Mouse (Mus musculus): ENCODE measurements around the gene Adgrv1. TPM values are rescaled to one million over a fixed set of nuclear protein-coding genes. Genes with fewer than 3 reads are reported as not detected.
A peak's percentile ranks its signal among the peaks of the same experiment; 100 is the strongest.
"Not testable (repeated sequence)": the region's sequence is repeated elsewhere in the genome, so short reads cannot be mapped to it uniquely, and the experiment has no call there.

Gene Adgrv1
- 1 to 10 TPM; 2.9 to 3.2 TPM for total RNA-seq (2021)

DNA sequence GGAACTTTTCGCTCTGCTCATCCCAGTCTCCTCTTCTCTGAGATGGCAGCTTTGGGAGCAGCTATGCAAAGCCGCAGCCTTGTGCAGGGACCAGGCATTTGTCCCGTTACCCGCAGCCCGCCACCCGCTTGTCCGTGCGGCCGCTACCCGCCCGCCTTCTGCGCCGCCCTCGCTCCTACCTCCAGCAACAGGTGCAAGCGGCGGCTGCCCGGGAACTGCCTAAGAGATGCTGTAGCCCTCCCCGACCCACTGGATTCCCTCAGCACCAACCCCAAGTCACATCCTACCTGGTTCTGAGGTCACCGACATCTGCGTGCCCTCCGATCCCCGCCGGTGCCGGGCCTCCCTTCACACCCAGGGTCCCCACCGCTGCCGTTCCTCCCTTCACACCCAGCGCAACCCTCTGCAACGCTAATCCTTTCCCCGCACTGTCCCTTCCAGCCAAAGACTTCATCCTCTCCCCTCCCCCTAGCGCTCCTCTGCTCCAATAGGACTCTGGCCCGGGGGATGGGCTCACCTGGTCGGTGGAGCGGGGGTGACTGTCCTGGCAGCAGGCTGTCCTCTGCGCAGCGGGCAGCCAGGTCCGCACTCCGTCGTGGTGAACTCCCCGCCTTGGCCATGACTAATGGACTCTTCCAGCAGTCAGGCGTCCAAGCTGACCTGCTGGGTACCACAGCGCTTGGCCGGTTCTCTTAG is at the start of gene Adgrv1:
Adgrv1 (minus strand) TSS at position 435 of the 696 bp plus-strand sequence.
- peak; percentile 33 to 45 for DNase-seq

DNA sequence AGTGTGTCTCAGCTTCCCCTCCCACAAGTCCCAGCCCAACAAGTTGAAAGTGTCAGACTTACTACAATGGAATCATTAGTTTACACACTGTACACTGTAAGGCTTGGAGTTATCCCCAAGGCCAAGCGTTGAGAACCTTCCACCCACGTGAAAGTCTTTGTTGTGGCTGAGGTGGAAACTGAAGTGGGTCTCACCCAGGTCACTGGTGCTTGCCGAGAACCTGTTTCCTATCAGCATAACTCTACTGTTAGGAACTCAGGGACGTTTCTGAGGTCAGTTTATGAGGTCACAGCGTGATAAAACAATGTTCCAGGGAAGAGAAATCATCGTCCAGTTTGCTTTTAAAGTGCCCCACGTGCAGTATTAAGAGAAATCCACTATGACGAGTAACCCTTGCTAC is 42.4 kb upstream of the Adgrv1 start:
- DNase-seq: no peak

DNA sequence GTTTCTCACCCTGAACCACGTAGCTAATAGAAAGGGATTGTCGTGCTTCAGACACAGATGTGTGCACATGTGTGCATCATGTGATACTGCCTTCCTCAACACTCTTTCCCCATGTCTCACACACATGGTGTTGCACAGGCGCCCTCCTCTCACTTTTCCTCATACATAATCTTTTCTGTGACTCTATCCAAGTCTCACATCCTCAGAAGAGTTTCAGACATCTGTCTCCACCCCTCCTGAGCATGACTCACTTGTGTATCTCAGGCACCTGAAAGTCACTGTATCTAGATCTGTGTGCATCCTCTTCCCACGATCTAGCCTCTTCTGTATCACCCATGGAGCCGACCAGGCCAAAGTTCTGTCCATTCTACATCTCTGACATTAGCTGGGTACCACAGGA is 34.8 kb upstream of the Adgrv1 start:
- DNase-seq: no peak

DNA sequence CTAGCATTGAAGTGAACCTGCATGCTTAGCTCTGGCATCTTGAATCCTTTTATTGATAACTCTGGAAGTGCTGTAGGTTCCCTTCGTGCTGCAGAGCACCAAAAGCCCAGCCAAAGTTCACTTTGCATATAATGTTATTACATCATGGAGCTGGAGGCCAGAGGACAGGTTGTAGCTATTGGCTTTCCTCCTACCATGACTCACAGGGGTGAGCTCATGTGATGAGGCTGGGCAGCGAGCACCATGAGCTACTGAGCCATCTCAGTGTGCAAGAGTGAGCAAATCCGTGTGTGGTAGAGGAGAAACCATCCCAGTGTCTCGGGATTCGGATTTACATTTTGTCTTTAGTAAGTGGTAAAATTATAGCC is 31.4 kb upstream of the Adgrv1 start:
- DNase-seq: peak in 1 of 2 experiments; percentile 7

DNA sequence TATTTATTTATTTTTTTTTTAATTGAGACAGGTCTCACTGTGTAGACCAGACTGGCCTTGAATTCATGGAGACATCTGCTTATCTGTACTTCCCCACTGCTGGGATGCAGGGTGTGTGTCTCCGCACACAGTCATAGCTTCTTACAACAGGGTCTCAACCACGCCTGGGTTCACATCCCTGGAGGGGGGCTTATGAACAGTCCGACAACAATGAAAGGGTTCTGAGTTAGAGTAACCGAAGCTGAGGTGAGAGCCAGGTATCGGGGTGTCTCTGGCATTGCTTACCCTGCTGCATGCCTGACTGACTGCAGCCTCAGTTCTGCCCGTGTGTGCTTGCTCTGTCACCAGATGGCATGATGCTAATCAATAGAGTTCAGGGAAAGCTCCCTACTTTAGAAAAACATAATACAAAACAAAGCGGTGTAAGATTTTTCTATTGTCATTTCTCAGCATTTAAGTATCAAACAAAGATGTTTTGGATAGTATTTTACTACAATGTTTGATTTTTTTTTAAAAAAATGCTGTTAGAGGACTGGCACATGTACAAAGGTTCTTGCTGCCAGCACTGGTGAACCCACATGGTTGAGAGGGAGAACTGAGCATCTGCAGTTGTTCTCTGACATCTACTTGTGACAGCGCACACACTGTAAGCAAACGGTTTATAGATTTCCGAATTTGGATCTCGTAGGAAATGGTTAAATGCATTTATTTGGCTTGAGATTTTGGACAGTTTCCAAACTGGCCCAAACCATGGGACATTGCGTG is 30.8 kb upstream of the Adgrv1 start:
- no peak for DNase-seq

DNA sequence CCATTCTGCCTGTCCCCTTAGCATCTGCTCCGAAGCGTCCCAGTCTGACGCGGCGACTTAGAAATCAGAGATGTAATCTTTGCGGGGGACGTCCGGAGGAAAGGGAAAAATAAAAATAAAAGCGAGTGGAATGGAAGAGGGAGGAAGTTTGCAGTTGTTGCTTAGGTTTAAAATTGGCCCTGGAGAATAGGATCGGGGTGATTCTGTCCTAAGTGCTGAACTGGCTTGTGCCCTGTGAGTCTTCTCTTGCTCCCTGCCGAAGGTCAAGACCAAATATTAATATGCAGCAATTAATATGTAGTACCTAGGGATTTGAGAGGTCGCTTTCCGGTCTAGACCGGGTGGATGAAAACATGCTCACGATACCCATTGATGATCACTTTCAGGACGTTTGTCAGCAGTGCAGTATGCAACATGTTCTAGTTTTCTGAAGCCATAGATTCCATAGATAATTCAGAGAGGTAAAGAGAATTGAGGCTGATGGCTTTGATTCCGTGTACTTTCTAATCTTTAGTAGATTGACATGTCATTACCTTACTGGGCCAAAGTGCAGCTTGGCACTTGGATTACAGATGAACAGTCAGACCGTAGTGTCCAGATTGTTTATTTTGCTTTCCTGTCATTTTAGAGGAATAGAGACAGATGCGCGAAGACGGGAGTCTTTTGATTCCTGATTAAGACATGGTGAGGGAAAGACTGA is 25.2 kb upstream of the Adgrv1 start:
- DNase-seq: no peak

DNA sequence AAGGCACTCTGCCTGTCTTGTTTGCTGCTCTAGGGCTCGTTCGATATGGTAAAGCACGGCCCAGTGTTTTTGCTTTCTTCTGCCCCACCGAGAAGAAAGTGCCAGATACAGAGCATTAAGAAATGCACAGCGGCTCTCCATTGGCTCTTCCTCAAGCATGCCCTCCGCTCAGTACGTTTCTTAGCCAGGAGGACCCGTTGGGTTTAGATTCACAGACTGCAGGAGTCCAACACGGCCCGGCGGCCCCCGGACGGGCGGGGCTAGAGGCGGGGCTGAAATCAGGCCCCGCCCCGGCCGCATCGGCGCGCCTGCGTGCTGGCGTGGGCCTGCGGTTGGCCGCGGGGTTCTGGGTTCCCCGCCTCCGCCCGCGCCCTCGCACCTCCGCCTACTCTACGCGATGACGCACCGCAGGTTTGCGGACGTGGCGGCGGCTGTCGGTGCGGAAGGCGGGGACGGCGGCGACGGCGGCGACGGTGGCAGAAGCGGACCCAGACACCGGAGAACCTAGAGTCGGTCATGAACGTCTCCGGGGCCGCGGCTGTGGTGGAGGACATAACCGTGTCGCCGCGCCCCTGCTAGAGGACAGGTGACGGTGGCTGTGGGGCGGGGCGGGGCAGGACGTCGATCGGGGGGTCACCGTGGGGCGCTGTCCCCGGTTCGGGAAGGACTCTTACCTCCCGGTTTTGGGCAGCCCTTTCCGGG is 24.5 kb upstream of the Adgrv1 start, which contains the start of gene Lysmd3:
Lysmd3 (plus strand) TSS at position 313 of the 702 bp plus-strand sequence.
- peak; percentile 92 to 93 for DNase-seq

DNA sequence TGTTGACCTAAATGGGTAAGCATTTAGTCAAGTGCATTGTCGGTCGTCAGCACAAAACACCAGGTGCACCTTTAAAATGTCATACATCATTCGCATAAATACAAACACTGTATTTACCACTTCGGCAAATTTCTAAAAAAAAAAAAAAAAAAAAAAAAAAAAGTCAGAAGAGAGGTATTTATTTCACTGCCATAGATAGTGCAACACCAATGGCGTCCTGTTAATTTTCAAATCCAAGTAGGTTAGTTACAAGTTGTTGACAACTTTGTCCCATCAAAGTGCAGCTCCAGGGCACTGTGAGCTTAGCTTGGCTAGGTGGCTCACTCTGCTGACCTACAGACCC is 24.0 kb upstream of the Adgrv1 start:
- no peak for DNase-seq

DNA sequence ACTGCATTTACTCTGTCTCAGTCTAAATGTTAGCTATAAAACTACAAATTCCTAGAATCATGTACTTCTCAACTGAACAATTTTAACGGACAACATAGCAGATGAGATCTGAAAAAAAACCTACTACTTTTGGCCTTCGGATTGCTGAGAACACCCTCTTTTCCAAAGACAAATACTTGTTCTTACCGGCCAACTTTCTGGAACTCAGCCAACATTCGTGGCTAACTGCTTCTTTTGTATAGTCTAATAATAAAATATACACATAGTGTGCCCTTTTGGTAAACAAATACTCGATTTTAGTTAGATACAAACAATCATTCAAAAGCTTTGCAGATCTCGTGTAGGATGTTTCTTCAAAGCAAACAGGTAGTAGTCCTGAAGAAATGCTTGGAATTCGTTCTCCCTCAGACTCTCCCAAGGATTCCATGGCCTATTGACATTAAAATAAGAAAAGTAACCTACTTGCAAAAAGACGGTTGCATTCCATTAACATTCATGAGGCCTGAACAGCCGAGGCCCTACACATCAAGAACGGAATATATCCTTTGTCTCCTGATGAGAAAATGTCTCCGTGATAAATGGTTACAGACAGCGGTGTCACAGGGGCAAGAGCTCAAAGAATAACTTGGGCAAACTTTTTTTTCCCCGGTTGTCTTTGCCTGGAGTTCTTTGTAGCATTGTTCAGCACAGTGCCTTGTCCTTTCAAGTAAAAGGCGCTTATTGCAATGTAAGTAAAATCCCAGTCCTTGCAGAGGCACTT is 23.3 kb upstream of the Adgrv1 start:
- DNase-seq: no peak

DNA sequence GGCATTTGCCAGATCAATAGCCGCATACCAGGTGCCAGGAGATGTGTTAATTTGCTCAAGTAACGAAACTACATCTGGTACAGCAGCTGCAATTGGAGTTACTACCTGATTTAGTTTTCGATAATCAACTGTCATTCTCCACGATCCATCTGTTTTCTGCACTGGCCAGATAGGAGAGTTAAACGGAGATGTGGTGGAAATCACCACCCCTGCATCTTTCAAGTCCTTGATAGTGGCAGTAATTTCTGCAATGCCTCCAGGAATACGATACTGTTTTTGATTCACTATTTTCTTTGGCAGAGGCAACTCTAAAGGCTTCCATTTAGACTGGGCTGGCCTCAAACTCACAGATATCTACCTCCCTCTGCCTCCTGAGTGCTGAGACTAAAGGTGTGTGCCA is 17.4 kb upstream of the Adgrv1 start:
- not testable (repeated sequence) for DNase-seq

DNA sequence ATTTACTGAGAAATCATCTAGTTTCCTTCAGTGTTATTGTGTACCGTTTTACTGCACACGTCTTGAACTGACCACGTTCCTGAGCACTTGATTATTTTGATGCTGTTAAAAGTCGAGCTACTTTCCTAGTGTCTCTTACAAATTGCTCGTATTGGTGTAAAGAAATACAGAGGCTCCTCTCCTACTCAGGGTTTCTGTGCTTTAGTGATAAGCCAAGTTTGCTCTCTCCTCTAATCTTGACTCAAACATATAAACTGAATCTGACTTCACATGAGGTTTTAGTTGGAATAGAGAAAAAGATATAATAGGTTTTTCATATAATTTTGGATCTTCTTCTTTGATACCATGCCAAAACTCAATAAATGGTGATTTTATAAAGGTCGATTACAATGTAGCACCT is 13.4 kb upstream of the Adgrv1 start:
- no peak for DNase-seq

DNA sequence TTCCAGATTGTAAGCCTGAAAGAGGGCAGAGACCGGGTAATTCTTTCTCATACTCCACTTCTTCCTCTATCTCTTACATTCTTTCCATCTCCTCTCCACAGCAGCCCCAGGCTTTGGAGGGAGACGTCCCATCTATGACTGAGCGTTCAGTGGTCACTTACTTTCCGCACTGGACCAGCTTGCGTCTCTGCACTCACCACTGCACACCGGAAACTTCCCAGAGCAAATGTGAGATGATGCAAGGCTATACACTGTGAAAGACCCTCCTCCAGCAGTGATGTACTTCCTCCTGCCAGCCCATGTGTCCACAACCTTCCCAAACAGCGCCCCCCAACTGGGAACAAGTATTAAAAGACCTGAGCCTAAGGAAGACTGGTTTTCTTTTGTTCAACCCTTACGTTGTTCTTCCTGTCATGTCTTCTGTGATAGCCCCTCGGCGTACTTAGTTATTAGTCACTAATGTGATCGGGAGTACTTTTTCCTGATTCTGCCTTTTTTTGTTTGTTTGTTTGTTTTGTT is 11.2 kb upstream of the Adgrv1 start:
- DNase-seq: no peak

DNA sequence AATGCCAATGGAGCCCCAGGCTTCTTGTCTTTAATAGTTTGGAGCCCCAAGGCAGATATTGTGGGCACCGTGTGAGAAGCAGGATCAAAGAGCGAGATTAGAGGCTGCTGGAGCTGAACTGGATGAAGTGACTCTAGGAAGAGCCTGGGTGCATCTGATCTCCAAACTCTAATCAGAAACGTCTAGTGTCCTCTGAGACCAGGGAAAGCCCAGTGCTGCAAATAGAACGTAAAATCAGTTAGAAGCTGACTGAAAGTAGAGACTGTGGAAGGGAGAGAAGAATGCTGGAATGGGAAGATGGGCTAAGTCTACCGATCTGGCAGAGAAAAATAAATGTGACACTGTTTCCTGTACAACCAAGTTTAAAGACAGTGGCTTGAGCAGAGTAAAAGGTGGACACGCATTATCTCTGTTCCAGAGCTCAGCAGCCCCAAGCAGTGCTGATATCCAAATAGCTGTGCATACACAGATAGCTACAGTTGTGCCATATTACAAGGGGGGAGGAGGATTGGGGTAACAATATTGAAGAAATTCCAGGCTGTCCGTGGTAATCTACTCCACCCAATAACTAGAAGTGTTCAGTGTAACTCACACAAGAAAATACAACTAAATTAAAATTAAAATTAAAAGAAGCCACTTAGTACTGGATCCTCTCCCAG is 9.7 kb upstream of the Adgrv1 start:
- no peak for DNase-seq

DNA sequence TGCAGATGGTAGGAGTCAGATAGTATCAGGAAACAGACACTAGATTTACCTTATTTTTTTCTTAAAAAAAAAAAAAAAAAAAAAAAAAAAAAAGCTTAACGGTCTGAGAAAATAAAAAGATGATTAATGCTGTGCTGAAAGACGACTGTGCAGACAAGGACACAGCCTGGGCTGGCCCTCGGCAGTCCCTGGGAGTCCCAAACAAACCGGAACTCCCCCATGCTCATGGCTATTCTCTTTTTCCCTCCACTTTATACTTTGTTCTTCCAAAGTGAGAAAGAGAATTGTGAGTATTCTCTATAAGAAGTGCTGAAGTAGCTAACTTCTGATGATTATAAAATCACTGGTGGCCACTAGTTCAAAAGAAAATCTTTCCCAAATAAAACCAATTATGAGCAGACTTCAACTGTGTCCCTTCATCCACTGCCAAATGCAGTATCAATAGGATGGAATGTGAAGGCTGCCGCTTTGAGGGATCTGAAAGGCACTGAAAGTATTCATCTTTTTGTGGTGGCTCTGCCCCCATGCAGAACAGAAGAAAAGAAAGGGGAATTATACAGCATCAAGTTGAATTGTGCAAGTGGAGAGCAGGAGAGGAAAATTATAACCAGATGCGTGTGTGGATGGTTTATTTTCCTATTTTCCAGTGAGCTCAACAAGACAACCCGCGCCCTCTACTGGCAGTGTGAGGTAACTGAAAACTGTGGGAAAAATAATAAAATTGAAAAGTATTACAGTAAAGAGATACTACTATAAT is 8.5 kb upstream of the Adgrv1 start:
- peak; percentile 31 to 34 for DNase-seq

DNA sequence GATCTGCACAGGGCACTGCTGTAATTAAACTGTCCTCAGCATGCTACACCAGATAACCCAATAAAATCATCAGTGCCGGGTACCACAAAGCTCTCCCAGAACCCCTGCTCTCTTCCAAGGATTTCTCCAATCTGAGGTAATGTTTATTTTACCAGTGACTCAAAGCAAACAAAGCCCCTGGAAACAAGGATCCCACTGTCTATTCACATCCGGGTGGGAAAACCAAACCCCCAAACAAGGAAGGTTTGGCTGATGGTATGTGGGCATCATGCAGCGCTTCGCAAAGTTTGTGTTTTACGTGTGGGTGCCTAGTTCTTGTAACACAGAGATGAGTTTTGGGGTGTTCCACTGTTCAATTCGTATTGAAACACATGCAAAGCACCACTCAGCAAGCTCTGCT is 7.9 kb upstream of the Adgrv1 start:
- DNase-seq: no peak

DNA sequence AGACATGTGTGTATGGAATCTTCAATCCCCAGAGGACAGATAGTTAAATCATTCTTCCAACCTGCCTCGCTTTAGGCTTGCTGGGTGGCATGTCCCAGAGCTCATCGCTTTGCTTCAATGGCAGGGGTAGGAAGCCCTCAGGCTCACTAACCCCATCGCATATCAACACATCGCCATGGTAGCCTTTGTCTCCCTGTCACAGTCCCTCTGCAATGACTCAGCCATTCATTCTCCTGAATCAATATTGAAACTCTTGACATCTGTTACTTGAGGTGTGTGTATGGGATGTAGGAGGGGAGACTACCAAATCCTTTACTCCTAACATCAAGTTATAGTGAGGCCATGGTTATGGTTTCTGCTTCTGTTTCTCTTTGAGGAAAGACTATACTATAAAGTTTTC is 6.7 kb upstream of the Adgrv1 start:
- no peak for DNase-seq

DNA sequence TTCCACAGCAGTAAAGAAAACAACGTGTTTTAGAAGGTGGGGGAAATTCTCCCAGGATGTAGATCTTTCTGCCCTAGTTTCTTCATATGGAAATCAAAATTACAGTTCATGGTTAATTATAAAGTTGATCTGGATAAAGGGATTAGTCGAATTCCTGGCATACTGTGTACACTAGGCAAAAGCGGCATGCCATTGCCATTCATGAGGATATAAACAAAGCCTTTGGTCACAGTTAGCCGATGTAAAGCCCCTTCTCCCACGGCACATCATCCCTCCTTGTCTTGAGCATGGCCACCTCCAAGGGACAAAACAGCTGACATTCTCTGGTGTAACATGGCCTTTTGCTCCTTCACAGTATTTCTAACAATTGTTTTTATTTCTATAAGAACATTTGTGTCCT is 2.4 kb downstream of the Adgrv1 start:
- no peak for DNase-seq

DNA sequence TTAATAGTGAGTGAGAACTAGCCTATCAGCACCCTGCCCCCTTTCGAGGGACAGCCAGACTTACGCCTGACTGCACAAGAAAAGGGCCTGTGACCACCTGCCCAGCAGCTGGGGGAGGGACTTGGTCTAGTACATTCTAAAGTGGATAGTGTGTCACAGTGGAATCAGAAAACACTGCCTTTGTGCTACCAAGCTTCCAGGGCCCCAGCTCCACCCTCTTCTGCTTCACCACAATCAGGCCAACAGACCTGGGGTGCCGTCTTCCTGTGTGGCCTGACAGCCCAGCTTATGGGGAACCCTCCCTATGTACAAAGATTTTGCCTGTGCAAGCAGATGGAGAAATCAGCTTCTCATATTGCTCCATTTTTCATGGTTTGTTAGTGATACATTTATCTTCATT is 3.6 kb downstream of the Adgrv1 start:
- DNase-seq: no peak

DNA sequence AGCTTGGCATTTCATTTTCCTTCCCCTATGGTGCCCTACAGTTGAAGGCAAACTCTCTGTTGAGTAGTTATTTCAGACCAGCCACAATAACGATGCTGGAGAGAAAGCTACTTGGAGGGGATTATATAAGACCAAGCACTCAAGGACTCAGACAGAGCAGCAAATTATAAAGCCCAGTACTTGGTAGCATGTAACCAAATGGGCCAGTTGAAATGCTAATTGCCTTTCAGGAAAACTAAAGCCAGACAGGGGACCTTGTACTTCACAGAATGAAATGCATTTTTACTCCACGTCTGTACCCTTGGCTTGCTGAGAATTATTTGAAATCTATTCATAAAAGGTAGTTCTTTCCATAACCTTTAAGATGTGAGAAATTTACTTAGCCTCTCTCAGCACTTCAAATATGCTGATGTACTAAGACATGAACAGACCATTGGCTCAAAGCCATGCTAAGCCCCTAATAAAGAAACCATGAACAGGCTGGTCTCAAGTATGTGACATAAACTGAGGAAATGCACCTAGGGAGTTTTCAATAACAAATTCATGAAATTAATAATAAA is 4.2 kb downstream of the Adgrv1 start:
- no peak for DNase-seq

DNA sequence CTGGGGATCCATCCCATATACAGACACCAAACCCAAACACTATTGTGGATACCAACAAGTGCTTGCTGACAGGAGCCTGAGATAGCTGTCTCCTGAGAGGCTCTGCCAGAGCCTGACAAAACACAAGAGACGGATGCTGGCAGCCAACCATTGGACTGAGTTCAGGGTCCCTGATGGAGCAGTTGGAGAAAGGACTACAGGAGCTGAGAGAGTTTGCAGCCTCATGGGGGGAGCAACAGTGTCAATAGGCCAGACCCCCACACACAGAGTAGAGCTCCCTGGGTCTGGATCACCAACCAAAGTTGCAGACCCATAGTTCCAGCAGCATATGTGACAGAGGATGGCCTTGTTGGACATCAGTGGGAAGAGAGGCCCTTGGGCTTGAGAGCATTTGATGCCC is 5.1 kb downstream of the Adgrv1 start:
- DNase-seq: not testable (repeated sequence)
